Mouse (Mus musculus) myocyte (in vitro differentiated cells): ENCODE measurements around the gene Zfp668.
A peak's percentile ranks its signal among the peaks of the same experiment; 100 is the strongest.

Source experiments
- CEBPB ChIP-seq: IDR thresholded peaks from 2 replicates; pipeline ENCODE4 v1.6.1; 2011; ENCODE audit warnings: mild to moderate bottlenecking, moderate library complexity; ENCODE audit not compliant: poor library complexity, insufficient read depth, severe bottlenecking
- E2F4 ChIP-seq: IDR thresholded peaks from one replicate; pipeline ENCODE4 v1.6.1; 2011; ENCODE audit warnings: mild to moderate bottlenecking, control low read depth, moderate library complexity; ENCODE audit not compliant: insufficient read depth
- MAX ChIP-seq: IDR thresholded peaks from one replicate; pipeline ENCODE4 v1.6.1; 2011; ENCODE audit warnings: low read depth, mild to moderate bottlenecking, control low read depth
- MYOD1 ChIP-seq, 3 experiments: IDR thresholded peaks; one replicate each; pipeline ENCODE4 v1.6.1; 2011; ENCODE audit warnings: control low read depth in 2 of 3, low read depth in 2 of 3, mild to moderate bottlenecking in 2 of 3, moderate library complexity in 1 of 3; ENCODE audit not compliant: insufficient read length in 2 of 3, control insufficient read depth in 1 of 3
- MYOG ChIP-seq, 3 experiments: IDR thresholded peaks; one replicate each; pipeline ENCODE4 v1.6.1; 2011; ENCODE audit warnings: control low read depth in 2 of 3, low read depth in 2 of 3, mild to moderate bottlenecking in 2 of 3; ENCODE audit not compliant: insufficient read length in 2 of 3, control insufficient read depth in 1 of 3, insufficient read depth in 1 of 3
- POLR2A ChIP-seq: IDR thresholded peaks from one replicate; pipeline ENCODE4 v1.6.1; 2011; ENCODE audit warnings: low read depth, mild to moderate bottlenecking, control low read depth, moderate library complexity; ENCODE audit not compliant: insufficient read length
- REST ChIP-seq: IDR thresholded peaks from one replicate; pipeline ENCODE4 v1.6.1; 2011; ENCODE audit warnings: mild to moderate bottlenecking, control low read depth, moderate library complexity; ENCODE audit not compliant: insufficient read depth, insufficient read length
- SRF ChIP-seq: IDR thresholded peaks from one replicate; pipeline ENCODE4 v1.6.1; 2011; ENCODE audit warnings: low read depth; ENCODE audit not compliant: control insufficient read depth, insufficient read length
- TCF12 ChIP-seq: IDR thresholded peaks from one replicate; pipeline ENCODE4 v1.6.1; 2011; ENCODE audit warnings: mild to moderate bottlenecking, control low read depth; ENCODE audit not compliant: poor library complexity, insufficient read depth, severe bottlenecking
- TCF3 ChIP-seq: IDR thresholded peaks from one replicate; pipeline ENCODE4 v1.6.1; 2011; ENCODE audit warnings: low read depth, control low read depth; ENCODE audit not compliant: insufficient read length
- USF1 ChIP-seq: IDR thresholded peaks from one replicate; pipeline ENCODE4 v1.6.1; 2011; ENCODE audit warnings: low read depth, mild to moderate bottlenecking, control low read depth, moderate library complexity

DNA sequence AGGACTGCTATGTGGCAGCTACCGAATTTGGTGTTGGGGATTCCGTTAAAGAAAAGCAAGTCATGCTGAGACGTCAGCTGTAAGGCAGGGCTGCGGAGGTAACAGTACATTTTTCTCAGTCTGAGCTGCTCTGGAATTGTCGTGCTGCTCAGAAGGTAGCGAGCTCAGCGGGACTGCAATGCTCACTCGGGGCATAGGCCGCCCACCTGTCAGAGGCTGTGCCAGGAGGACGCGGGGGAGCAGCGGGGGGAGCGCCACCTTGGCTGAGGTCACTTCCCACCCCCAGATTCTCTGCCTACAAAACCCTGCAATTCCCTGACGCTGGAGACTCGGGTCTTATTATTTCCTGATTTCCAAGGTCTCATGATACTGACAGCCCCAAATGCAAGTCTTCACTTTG lies 35.7 kb downstream of the Zfp668 start:
- peak in 1 of 3 experiments; percentile 30 for TF ChIP-seq MYOG (IDR thresholded peaks at IDR 0.05; ENCODE audit: control insufficient read depth in 1 of 3, insufficient read depth in 1 of 3, insufficient read length in 2 of 3, low read depth in 2 of 3)
- TF ChIP-seq MYOD1 (IDR thresholded peaks at IDR 0.05; ENCODE audit: control insufficient read depth in 1 of 3, insufficient read length in 2 of 3, low read depth in 2 of 3) = peak in 2 of 3 experiments; percentile 11 to 60
- TF ChIP-seq REST = no peak
- no peak for TF ChIP-seq CEBPB
- no peak for TF ChIP-seq MAX
- no peak for TF ChIP-seq POLR2A
- TF ChIP-seq USF1 = no peak
- TF ChIP-seq E2F4 = no peak
- TF ChIP-seq TCF3 = no peak
- no peak for TF ChIP-seq TCF12
- TF ChIP-seq SRF = no peak
